Mouse (Mus musculus) ES-E14 (cell line): ENCODE data around the gene Ccm2. TPM values are rescaled to one million over a fixed set of nuclear protein-coding genes. Genes with fewer than 3 reads are reported as not detected.

Experiments
- DNase-seq: peaks from one replicate; pipeline ENCODE4 v3.0.0-alpha.2; 2013; ENCODE audit warnings: low read depth, low spot score
- H3K27ac ChIP-seq: 2 replicates; pipeline ENCODE4 v1.5.1; 2012; ENCODE audit warnings: low read depth, mild to moderate bottlenecking, low read length, moderate library complexity, mixed read lengths; ENCODE audit not compliant: poor library complexity, insufficient read depth, severe bottlenecking
- H3K36me3 ChIP-seq: 2 replicates; pipeline ENCODE4 v1.6.1; 2012; ENCODE audit warnings: mild to moderate bottlenecking, low read length, moderate library complexity, mixed read lengths; ENCODE audit not compliant: control insufficient read depth, poor library complexity, insufficient read depth, severe bottlenecking
- H3K4me1 ChIP-seq, 2 experiments: fragments of 150-350 bp in 1 of 2; sonication (generic) in 1 of 2; 2 replicates each; pipeline ENCODE4 v1.6.1; 2012; ENCODE audit warnings: low read length in 2 of 2, mild to moderate bottlenecking in 1 of 2, mixed read lengths in 1 of 2; ENCODE audit not compliant: control insufficient read depth in 2 of 2, insufficient read depth in 2 of 2, poor library complexity in 1 of 2
- H3K4me3 ChIP-seq, 2 experiments: fragments of 150-350 bp in 1 of 2; sonication (generic) in 1 of 2; 2 replicates each; pipeline ENCODE4 v1.5.1; 2012; ENCODE audit warnings: low read length in 2 of 2, low read depth in 1 of 2, mild to moderate bottlenecking in 1 of 2, mixed read lengths in 1 of 2; ENCODE audit not compliant: insufficient read depth in 1 of 2, poor library complexity in 1 of 2, severe bottlenecking in 1 of 2
- H3K9ac ChIP-seq: 2 replicates; pipeline ENCODE4 v1.6.1; 2012; ENCODE audit warnings: low read depth, mild to moderate bottlenecking, low read length, mixed read lengths; ENCODE audit not compliant: poor library complexity, insufficient read depth, severe bottlenecking
- H3K9me3 ChIP-seq: fragments of 150-350 bp; sonication (generic); 2 replicates; pipeline ENCODE4 v1.6.1; 2012; ENCODE audit warnings: low read depth, mild to moderate bottlenecking, low read length; ENCODE audit not compliant: control insufficient read depth, insufficient read depth
- CHD2 ChIP-seq: IDR thresholded peaks from 2 replicates; pipeline ENCODE4 v1.6.1; 2014; ENCODE audit warnings: mild to moderate bottlenecking, low read depth, low read length, inconsistent platforms
- HCFC1 ChIP-seq: IDR thresholded peaks from 2 replicates; pipeline ENCODE4 v1.6.1; 2012; ENCODE audit warnings: low read length, inconsistent platforms, borderline replicate concordance; ENCODE audit not compliant: insufficient read depth
- MAFK ChIP-seq: IDR thresholded peaks from 2 replicates; pipeline ENCODE4 v1.6.1; 2014; ENCODE audit warnings: mild to moderate bottlenecking, low read depth, low read length, inconsistent platforms; ENCODE audit not compliant: insufficient read depth
- ZC3H11A ChIP-seq: IDR thresholded peaks from 2 replicates; pipeline ENCODE4 v1.6.1; 2012; ENCODE audit warnings: low read depth, mild to moderate bottlenecking, inconsistent platforms, low read length, borderline replicate concordance
- ZNF384 ChIP-seq: IDR thresholded peaks from 2 replicates; pipeline ENCODE4 v1.6.1; 2012; ENCODE audit warnings: low read depth, low read length, inconsistent platforms
- in situ Hi-C, 2 experiments: fragments of 600-800 bp; cut with MboI; formaldehyde crosslinking; loops; one replicate each; pipeline ENCODE4 v1.15.1; 2025; ENCODE audit warnings: low sequenced_read_pairs in 2 of 2, inconsistent platforms in 1 of 2; ENCODE audit not compliant: unreplicated experiment in 2 of 2
- total RNA-seq: library from RNA; depleted of rRNA; stranded (reverse); fragments of 300-350 nt; gene quantifications from 2 replicates; pipeline ENCODE4 v1.2.3, GENCODE M21; 2012

Ccm2 gene
- total RNA-seq, 1 experiment, result 36.7 TPM

- in situ Hi-C loops, result no loop called here
- no peak for DNase-seq
Observed at GRCm38 (mm10) chr11:6567951-6568350, 21.3 kb downstream of the Ccm2 start.

DNA sequence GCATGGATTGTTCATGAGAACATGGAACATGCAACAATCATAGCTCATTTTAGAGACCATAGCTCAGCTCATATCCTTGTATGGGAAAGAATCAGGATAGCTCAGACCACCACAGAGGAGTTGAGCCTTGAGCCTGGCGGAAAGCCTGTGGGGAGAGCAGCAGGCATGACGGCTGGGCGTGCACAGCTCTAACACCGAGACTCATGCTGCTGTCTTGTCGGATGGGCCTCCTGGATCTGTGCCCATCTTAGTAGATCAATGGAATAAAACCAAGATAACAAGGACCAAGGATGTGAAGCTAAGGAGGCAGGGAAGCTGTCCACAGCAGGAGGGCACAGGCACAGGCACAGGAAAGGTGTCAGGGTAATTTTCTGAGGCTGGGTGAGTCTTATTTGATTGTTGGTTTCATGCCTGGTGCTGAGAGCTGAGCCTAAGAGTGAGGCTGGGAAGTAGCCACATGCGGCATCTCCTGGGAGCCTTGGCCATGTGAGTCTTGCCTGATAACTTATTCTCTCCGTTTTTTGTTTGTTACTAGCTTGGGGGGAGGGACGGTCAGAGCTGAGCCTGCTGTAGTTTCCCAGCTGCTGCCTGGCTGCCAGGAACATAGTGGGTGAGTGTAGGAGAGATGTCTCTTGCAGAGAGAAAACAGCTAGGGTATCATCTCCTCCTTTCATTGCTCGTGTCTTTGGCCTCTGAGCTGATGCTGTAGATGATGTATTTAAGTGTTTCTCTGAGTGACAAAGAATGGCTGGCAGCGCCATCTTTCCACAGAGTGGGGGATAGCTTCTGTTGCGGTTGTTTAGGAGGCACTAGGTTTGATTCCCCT is 22.1 kb downstream of the Ccm2 start:
- H3K9me3 ChIP-seq, result no peaks in the 10 kb centered on the region
- no peak overlapping the region for H3K4me3 ChIP-seq
- TF ChIP-seq ZNF384 (no peak), ZC3H11A (no peak), HCFC1 (no peak), CHD2 (no peak)
- H3K36me3 ChIP-seq, result peaks cover 12% of the 10 kb centered on the region
- H3K27ac ChIP-seq, result no peak overlapping the region
- DNase-seq, result no peak
- in situ Hi-C loops, result no loop called here
- peaks cover 0 to 2% of the 10 kb centered on the region in 2 experiments; a peak in 1 of 4 replicates for H3K4me1 ChIP-seq
- H3K9ac ChIP-seq, result no peak overlapping the region

More at GRCm38 (mm10) chr11:6567951-6568350, 21.3 kb downstream of the Ccm2 start:
- Histone ChIP-seq H3K9ac (no peak overlapping the region), H3K27ac (no peak overlapping the region), H3K4me1 (peaks cover 0 to 2% of the 10 kb centered on the region in 2 experiments; a peak in 1 of 4 replicates), H3K4me3 (no peak overlapping the region), H3K36me3 (peaks cover 14% of the 10 kb centered on the region), H3K9me3 (no peaks in the 10 kb centered on the region)
- TF ChIP-seq CHD2 (no peak), ZC3H11A (no peak), HCFC1 (no peak), ZNF384 (no peak), MAFK (no peak)

GRCm38 (mm10) chr11:6569410-6569777 is 22.7 kb downstream of the Ccm2 start:
- H3K36me3 ChIP-seq, result peaks cover 10% of the 10 kb centered on the region; the same call in 1 of the 2 replicates
- no peak overlapping the region for H3K9ac ChIP-seq
- H3K4me1 ChIP-seq, result peaks cover 0 to 2% of the 10 kb centered on the region in 2 experiments; a peak in 1 of 4 replicates
- TF ChIP-seq CHD2, result no peak
- in situ Hi-C loops, result no loop called here
- H3K27ac ChIP-seq, result no peak overlapping the region
- H3K9me3 ChIP-seq, result no peaks in the 10 kb centered on the region
- no peak for DNase-seq
- no peak overlapping the region for H3K4me3 ChIP-seq

GRCm38 (mm10) chr11:6576151-6576550 is 29.5 kb downstream of the Ccm2 start:
- Histone ChIP-seq H3K9ac (no peak overlapping the region), H3K4me3 (no peak overlapping the region), H3K9me3 (no peaks in the 10 kb centered on the region), H3K27ac (no peak overlapping the region), H3K36me3 (peaks cover 6% of the 10 kb centered on the region; the same call in 1 of the 2 replicates), H3K4me1 (peaks cover 3 to 4% of the 10 kb centered on the region in 2 experiments; a peak in 1 of 4 replicates)
- in situ Hi-C loops, result no loop called here
- TF ChIP-seq MAFK, result no peak
- no peak for TF ChIP-seq CHD2
- no peak for TF ChIP-seq ZC3H11A
- TF ChIP-seq HCFC1, result no peak
- TF ChIP-seq ZNF384, result no peak
- DNase-seq, result no peak
